Mouse (Mus musculus) myocyte (in vitro differentiated cells): ENCODE measurements around the gene Gm28557.
A peak's percentile ranks its signal among the peaks of the same experiment; 100 is the strongest.

Source experiments
- MAX ChIP-seq: IDR thresholded peaks from one replicate; pipeline ENCODE4 v1.6.1; 2011; ENCODE audit warnings: low read depth, mild to moderate bottlenecking, control low read depth
- MYOG ChIP-seq, 3 experiments: IDR thresholded peaks; one replicate each; pipeline ENCODE4 v1.6.1; 2011; ENCODE audit warnings: control low read depth in 2 of 3, low read depth in 2 of 3, mild to moderate bottlenecking in 2 of 3; ENCODE audit not compliant: insufficient read length in 2 of 3, control insufficient read depth in 1 of 3, insufficient read depth in 1 of 3
- POLR2A ChIP-seq: IDR thresholded peaks from one replicate; pipeline ENCODE4 v1.6.1; 2011; ENCODE audit warnings: low read depth, mild to moderate bottlenecking, control low read depth, moderate library complexity; ENCODE audit not compliant: insufficient read length
- POLR2AphosphoS2 ChIP-seq: IDR thresholded peaks from one replicate; pipeline ENCODE4 v1.6.1; 2011; ENCODE audit warnings: low read depth, control low read depth; ENCODE audit not compliant: insufficient read length
- USF1 ChIP-seq: IDR thresholded peaks from one replicate; pipeline ENCODE4 v1.6.1; 2011; ENCODE audit warnings: low read depth, mild to moderate bottlenecking, control low read depth, moderate library complexity

GRCm38 (mm10) chr13:67128038-67128721, 19.8 kb upstream of the Gm28557 start:
- TF ChIP-seq POLR2A (peak; percentile 30), USF1 (no peak), MAX (no peak), MYOG (IDR thresholded peaks at IDR 0.05; ENCODE audit: control insufficient read depth in 1 of 3, insufficient read depth in 1 of 3, insufficient read length in 2 of 3, low read depth in 2 of 3) (no peak), POLR2AphosphoS2 (no peak)
